24 mouse cellular contexts compared by ENCODE assay signal in the genomic region with DNA sequence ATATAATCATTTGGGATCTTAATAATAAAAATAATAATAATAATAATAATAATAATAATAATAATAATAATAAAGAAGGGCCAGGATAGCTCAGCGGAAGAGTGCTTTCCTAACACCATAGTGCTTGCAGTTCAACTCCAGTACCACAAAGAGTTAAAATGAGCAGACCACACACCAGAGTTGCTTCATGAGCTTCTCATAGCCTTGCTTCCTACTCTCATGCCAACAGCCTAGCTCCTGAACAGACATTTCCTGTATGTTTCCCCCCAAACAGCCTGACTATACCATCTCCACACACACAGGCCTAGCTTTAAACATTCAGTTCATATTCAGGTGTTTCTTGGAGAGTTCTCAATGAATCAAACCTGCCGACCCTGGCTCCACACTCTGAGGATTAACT. TPM values are rescaled to one million over a fixed set of nuclear protein-coding genes. Genes with fewer than 3 reads are reported as not detected.
A peak's percentile ranks its signal among the peaks of the same experiment; 100 is the strongest.
DNase-seq lines count a peak whose midpoint lies in the region; ATAC-seq lines count a peak whose summit lies in the region.
"Had no signal": no experiment of that assay in that cellular context is flagged by ENCODE, and none has a peak within 500 bp of the region (broad histone marks: within the 10 kb centered on the region; RNA-seq: fewer than 3 reads in every experiment).

No protein-coding gene starts in this region.

- peak; percentile 83 for ATAC-seq in granulocyte monocyte progenitor cell, adult 5-6 weeks (replicated peaks; ENCODE audit: poor library complexity, severe bottlenecking)
- ATAC-seq in megakaryocyte, adult 5-6 weeks (ENCODE audit: poor library complexity, severe bottlenecking) = peak; percentile 35; the same call in 1 of the 2 replicates
- no peak for ATAC-seq in hindbrain, embryonic 11.5 days (ENCODE audit: low FRiP score)
- no peak for ATAC-seq in neural tube, embryonic 15.5 days (ENCODE audit: low FRiP score)
- ATAC-seq: activated CD4-positive, CD25-positive, alpha-beta regulatory T cell, adult 4 months; CD4-positive, CD25-positive, alpha-beta regulatory T cell, adult 4 months; forebrain, embryonic 13.5 days; forebrain, embryonic 15.5 days; Patski had no signal

- no peak overlapping the region for H3K4me3 ChIP-seq in hindbrain, embryonic 11.5 days (ENCODE audit: low read depth, low read length)
- no peak overlapping the region for H3K4me3 ChIP-seq in neural tube, embryonic 15.5 days (replicated peaks)
- H3K4me3 ChIP-seq: embryonic facial prominence, embryonic 10.5 days; embryonic facial prominence, embryonic 12.5 days; forebrain, embryonic 13.5 days; forebrain, embryonic 15.5 days had no signal

- H3K9ac ChIP-seq in hindbrain, embryonic 11.5 days (ENCODE audit: low read depth, low read length) = no peak overlapping the region
- no peak overlapping the region for H3K9ac ChIP-seq in neural tube, embryonic 15.5 days (replicated peaks)
- H3K9ac ChIP-seq: embryonic facial prominence, embryonic 12.5 days; forebrain, embryonic 13.5 days; forebrain, embryonic 15.5 days had no signal

- H3K36me3 ChIP-seq in hindbrain, embryonic 11.5 days (ENCODE audit: control insufficient read depth, insufficient read depth, low read length) = no peaks in the 10 kb centered on the region
- no peaks in the 10 kb centered on the region for H3K36me3 ChIP-seq in neural tube, embryonic 15.5 days
- H3K36me3 ChIP-seq: embryonic facial prominence, embryonic 10.5 days; embryonic facial prominence, embryonic 12.5 days; forebrain, embryonic 15.5 days; G1E had no signal

- H3K4me2 ChIP-seq in hindbrain, embryonic 11.5 days (replicated peaks; ENCODE audit: low read depth, low read length) = no peak overlapping the region
- no peak overlapping the region for H3K4me2 ChIP-seq in neural tube, embryonic 15.5 days
- H3K4me2 ChIP-seq: embryonic facial prominence, embryonic 12.5 days; forebrain, embryonic 13.5 days; forebrain, embryonic 15.5 days had no signal

- H3K4me1 ChIP-seq in hindbrain, embryonic 11.5 days (replicated peaks; ENCODE audit: control insufficient read depth, insufficient read depth, low read length) = no peaks in the 10 kb centered on the region
- no peaks in the 10 kb centered on the region for H3K4me1 ChIP-seq in neural tube, embryonic 15.5 days
- H3K4me1 ChIP-seq: embryonic facial prominence, embryonic 10.5 days; embryonic facial prominence, embryonic 12.5 days; forebrain, embryonic 13.5 days; forebrain, embryonic 15.5 days had no signal

- peak; percentile 29 for DNase-seq in 416B (ENCODE audit: low read depth)
- no peak for DNase-seq in hindbrain, embryonic 11.5 days (ENCODE audit: low spot score)
- no peak for DNase-seq in retina, postnatal 1 day
- DNase-seq: adrenal gland, adult 8-10 months; adrenal gland, postnatal 14 days; adrenal gland, postnatal 36 days; B cell, adult 2 months; cerebellum, adult 11-12 months; cerebellum, adult 2 months; cerebellum, adult 9-10 months; cerebellum, postnatal 10 days; cerebellum, postnatal 25 days had no signal

- no peak overlapping the region for H3K27ac ChIP-seq in hindbrain, embryonic 11.5 days (ENCODE audit: low read depth, low read length)
- H3K27ac ChIP-seq in neural tube, embryonic 15.5 days (replicated peaks) = no peak overlapping the region
- H3K27ac ChIP-seq: embryonic facial prominence, embryonic 10.5 days; embryonic facial prominence, embryonic 12.5 days; forebrain, embryonic 13.5 days; forebrain, embryonic 15.5 days had no signal

- WGBS in hindbrain, embryonic 11.5 days = 93% methylated on average over 2 of the region's 2 CpGs
- 89% methylated on average over 2 of the region's 2 CpGs for WGBS in neural tube, embryonic 15.5 days

- no peaks in the 10 kb centered on the region for H3K9me3 ChIP-seq in hindbrain, embryonic 11.5 days (ENCODE audit: control insufficient read depth, low read length)
- H3K9me3 ChIP-seq in neural tube, embryonic 15.5 days (replicated peaks) = no peaks in the 10 kb centered on the region
- H3K9me3 ChIP-seq: embryonic facial prominence, embryonic 10.5 days; embryonic facial prominence, embryonic 12.5 days; forebrain, embryonic 13.5 days; forebrain, embryonic 15.5 days; G1E had no signal

- H3K27me3 ChIP-seq in hindbrain, embryonic 11.5 days (ENCODE audit: control insufficient read depth, insufficient read depth, low read length) = no peaks in the 10 kb centered on the region
- H3K27me3 ChIP-seq in neural tube, embryonic 15.5 days (replicated peaks) = no peaks in the 10 kb centered on the region
- H3K27me3 ChIP-seq: CH12.LX; embryonic facial prominence, embryonic 12.5 days; forebrain, embryonic 13.5 days; forebrain, embryonic 15.5 days; Patski had no signal

RNA-seq across cellular contexts. Expression of gene Tigd2, which starts 45.8 kb away (rescaled TPM):
- 5.0 and 12.6 TPM in 2 replicates for total RNA-seq in granulocyte monocyte progenitor cell, adult 5-6 weeks (2014; fragmentation: Nextera tagmentation)
- 17.1 and 21.7 TPM in 2 replicates for total RNA-seq in granulocyte monocyte progenitor cell, adult 5-6 weeks (2017)
- total RNA-seq in megakaryocyte, adult 5-6 weeks (2015) = 11.9 and 12.3 TPM in 2 replicates
- 12.4 and 15.9 TPM in 2 replicates for total RNA-seq in megakaryocyte, adult 5-6 weeks (2017)
- polyA plus RNA-seq in hindbrain, embryonic 11.5 days (2014; fragmentation: Nextera tagmentation; extraction: Ambion mirVana) = 10.2 and 13.2 TPM in 2 replicates
- polyA plus RNA-seq in neural tube, embryonic 15.5 days (2015; fragmentation: Nextera tagmentation; extraction: Ambion mirVana) = 11.3 and 11.4 TPM in 2 replicates

Comparison
In these comparisons a context has a peak if more than half of its experiments do, and no peak if none do; other contexts are left out.
1. ATAC-seq: peak in granulocyte monocyte progenitor cell, adult 5-6 weeks (single experiment) and megakaryocyte, adult 5-6 weeks (single experiment); none in hindbrain, embryonic 11.5 days (single experiment) and neural tube, embryonic 15.5 days (single experiment).